8 mouse cellular contexts compared by ENCODE assay signal in genomic region chr5:44799861-44800260, GRCm38 (mm10). TPM values are rescaled to one million over a fixed set of nuclear protein-coding genes. Genes with fewer than 3 reads are reported as not detected.
DNase-seq lines count a peak whose midpoint lies in the region; ATAC-seq lines count a peak whose summit lies in the region.

No protein-coding gene starts in this region.

- DNase-seq in heart, adult 8-10 months (ENCODE audit: low spot score), result no peak
- DNase-seq in thymus, postnatal 0 days (ENCODE audit: low spot score), result no peak
- DNase-seq in cerebellum, adult 11 months, result no peak
- no peak for DNase-seq in adrenal gland, postnatal 25 days

- peak; percentile 41 for ATAC-seq in heart, embryonic 15.5 days (replicated peaks; ENCODE audit: insufficient number of reproducible peaks, insufficient read depth, low FRiP score, low read depth)
- ATAC-seq in embryonic facial prominence, embryonic 15.5 days (ENCODE audit: insufficient number of reproducible peaks, low FRiP score, low TSS enrichment, low read depth), result peak; percentile 35; the same call in 1 of the 2 replicates
- peak; percentile 69 for ATAC-seq in intestine, embryonic 15.5 days
- peak; percentile 45 for ATAC-seq in neural tube, embryonic 13.5 days (ENCODE audit: low read depth)

- peak overlapping the region; percentile 51 for H3K4me3 ChIP-seq in heart, embryonic 15.5 days
- peak overlapping the region; percentile 51 for H3K4me3 ChIP-seq in embryonic facial prominence, embryonic 15.5 days (replicated peaks)
- peak overlapping the region; percentile 43 for H3K4me3 ChIP-seq in intestine, embryonic 15.5 days (replicated peaks)
- peak overlapping the region; percentile 46 for H3K4me3 ChIP-seq in neural tube, embryonic 13.5 days

- no peaks in the 10 kb centered on the region for H3K9me3 ChIP-seq in heart, embryonic 15.5 days (replicated peaks)
- H3K9me3 ChIP-seq in embryonic facial prominence, embryonic 15.5 days (replicated peaks), result no peaks in the 10 kb centered on the region
- H3K9me3 ChIP-seq in intestine, embryonic 15.5 days, result no peaks in the 10 kb centered on the region
- no peaks in the 10 kb centered on the region for H3K9me3 ChIP-seq in neural tube, embryonic 13.5 days

- 19% methylated on average over 2 of the region's 2 CpGs for WGBS in heart, embryonic 15.5 days
- 21% methylated on average over 2 of the region's 2 CpGs for WGBS in embryonic facial prominence, embryonic 15.5 days
- WGBS in intestine, embryonic 15.5 days, result 35% methylated on average over 2 of the region's 2 CpGs
- WGBS in neural tube, embryonic 13.5 days, result 6% methylated on average over 2 of the region's 2 CpGs

- peak overlapping the region; percentile 68 for H3K4me2 ChIP-seq in heart, embryonic 15.5 days
- H3K4me2 ChIP-seq in embryonic facial prominence, embryonic 15.5 days (replicated peaks), result peak overlapping the region; percentile 60
- peak overlapping the region; percentile 58 for H3K4me2 ChIP-seq in intestine, embryonic 15.5 days (replicated peaks)
- H3K4me2 ChIP-seq in neural tube, embryonic 13.5 days, result peak overlapping the region; percentile 63

- H3K27ac ChIP-seq in heart, embryonic 15.5 days, result no peak overlapping the region
- no peak overlapping the region for H3K27ac ChIP-seq in embryonic facial prominence, embryonic 15.5 days (replicated peaks)
- no peak overlapping the region for H3K27ac ChIP-seq in intestine, embryonic 15.5 days
- H3K27ac ChIP-seq in neural tube, embryonic 13.5 days (replicated peaks), result 0 out of 2 replicates have a peak overlapping the region, but pooled peaks have one; percentile 15

- H3K9ac ChIP-seq in heart, embryonic 15.5 days, result no peak overlapping the region
- no peak overlapping the region for H3K9ac ChIP-seq in embryonic facial prominence, embryonic 15.5 days
- H3K9ac ChIP-seq in intestine, embryonic 15.5 days, result no peak overlapping the region
- no peak overlapping the region for H3K9ac ChIP-seq in neural tube, embryonic 13.5 days

- 0 out of 2 replicates have a peak, but pooled peaks cover 2% of the 10 kb centered on the region for H3K4me1 ChIP-seq in heart, embryonic 15.5 days (replicated peaks)
- peaks cover 20% of the 10 kb centered on the region for H3K4me1 ChIP-seq in embryonic facial prominence, embryonic 15.5 days
- 0 out of 2 replicates have a peak, but pooled peaks cover 6% of the 10 kb centered on the region for H3K4me1 ChIP-seq in intestine, embryonic 15.5 days (replicated peaks)
- peaks cover 29% of the 10 kb centered on the region; the same call in 1 of the 2 replicates for H3K4me1 ChIP-seq in neural tube, embryonic 13.5 days (replicated peaks)

- H3K27me3 ChIP-seq in heart, embryonic 15.5 days, result no peaks in the 10 kb centered on the region
- no peaks in the 10 kb centered on the region for H3K27me3 ChIP-seq in embryonic facial prominence, embryonic 15.5 days
- no peaks in the 10 kb centered on the region for H3K27me3 ChIP-seq in intestine, embryonic 15.5 days (replicated peaks)
- H3K27me3 ChIP-seq in neural tube, embryonic 13.5 days, result no peaks in the 10 kb centered on the region

- no peaks in the 10 kb centered on the region for H3K36me3 ChIP-seq in heart, embryonic 15.5 days
- H3K36me3 ChIP-seq in embryonic facial prominence, embryonic 15.5 days, result no peaks in the 10 kb centered on the region
- no peaks in the 10 kb centered on the region for H3K36me3 ChIP-seq in intestine, embryonic 15.5 days
- no peaks in the 10 kb centered on the region for H3K36me3 ChIP-seq in neural tube, embryonic 13.5 days

RNA-seq across cellular contexts. Expression of gene Ldb2, which starts 0.4 kb away (rescaled TPM):
- polyA plus RNA-seq in heart, embryonic 15.5 days (2015; fragmentation: Nextera tagmentation; extraction: Ambion mirVana), result 13.3 and 18.5 TPM in 2 replicates
- total RNA-seq in heart, adult 8-10 months (2022), result 1 to 10 TPM; 5.2 to 8.7 (median 6.9) TPM
- polyA plus RNA-seq in embryonic facial prominence, embryonic 15.5 days (2015; fragmentation: Nextera tagmentation; extraction: Ambion mirVana), result 41.0 and 45.6 TPM in 2 replicates
- polyA plus RNA-seq in intestine, embryonic 15.5 days (2015; fragmentation: Nextera tagmentation; extraction: Ambion mirVana), result 39.0 and 43.2 TPM in 2 replicates
- 35.4 and 41.3 TPM in 2 replicates for polyA plus RNA-seq in neural tube, embryonic 13.5 days (2015; fragmentation: Nextera tagmentation; extraction: Ambion mirVana)
- 5.1 and 5.3 TPM in 2 replicates for polyA plus RNA-seq in thymus, postnatal 0 days (2015; fragmentation: Nextera tagmentation; extraction: Ambion mirVana)
- 30.2 and 53.1 TPM in 2 replicates for total RNA-seq in adrenal gland, postnatal 25 days (2021)
